Mouse (Mus musculus): ENCODE results near the gene Tmem256.

Gene Tmem256

GRCm38 (mm10) chr11:69886907-69887635 is 48.8 kb downstream of the Tmem256 start:
- DNase-seq: no peak
